Mouse (Mus musculus) midbrain, embryonic 15.5 days (tissue): ENCODE results near the gene Fbxo46. TPM values are rescaled to one million over a fixed set of nuclear protein-coding genes. Genes with fewer than 3 reads are reported as not detected.

ENCODE experiments used
- ATAC-seq: fragments of 200-750 bp; cut with Nextera tagmentation; replicated peaks from 2 replicates; pipeline ENCODE4 v1.8.0; 2017; ENCODE audit warnings: moderate TSS enrichment
- H3K27ac ChIP-seq: fragments of 300-500 bp; sonication (generic); 2 replicates; pipeline ENCODE4 v1.5.1; 2015; ENCODE audit warnings: mild to moderate bottlenecking, inconsistent platforms
- H3K27me3 ChIP-seq: fragments of 300-500 bp; sonication (generic); replicated peaks from 2 replicates; pipeline ENCODE4 v1.6.1; 2015; ENCODE audit warnings: inconsistent platforms
- H3K36me3 ChIP-seq: fragments of 300-500 bp; sonication (generic); replicated peaks from 2 replicates; pipeline ENCODE4 v1.6.1; 2015; ENCODE audit warnings: inconsistent platforms
- H3K4me1 ChIP-seq: fragments of 300-500 bp; sonication (generic); 2 replicates; pipeline ENCODE4 v1.6.1; 2015; ENCODE audit warnings: inconsistent platforms
- H3K4me2 ChIP-seq: fragments of 300-500 bp; sonication (generic); 2 replicates; pipeline ENCODE4 v1.6.1; 2015; ENCODE audit warnings: inconsistent platforms, mild to moderate bottlenecking, moderate library complexity
- H3K4me3 ChIP-seq: fragments of 300-500 bp; sonication (generic); 2 replicates; pipeline ENCODE4 v1.5.1; 2015; ENCODE audit warnings: mild to moderate bottlenecking, inconsistent platforms
- H3K9ac ChIP-seq: fragments of 300-500 bp; sonication (generic); 2 replicates; pipeline ENCODE4 v1.6.1; 2015; ENCODE audit warnings: mild to moderate bottlenecking, inconsistent platforms
- H3K9me3 ChIP-seq: fragments of 300-500 bp; sonication (generic); 2 replicates; pipeline ENCODE4 v1.6.1; 2016; ENCODE audit warnings: inconsistent platforms
- WGBS: fragments of 180-500 bp; shearing (Covaris S2); methylation state at CpG from one replicate; pipeline ENCODE4 v1.1.7; 2015; ENCODE audit warnings: mixed read lengths; 5-methylcytosine and 5-hydroxymethylcytosine counted together
- polyA plus RNA-seq: library from polyadenylated mRNA; unstranded; fragments of >200 nt; fragmentation: Nextera tagmentation; extraction: Ambion mirVana; gene quantifications from 2 replicates; pipeline ENCODE4 v1.2.1, GENCODE M21; 2015

Gene Fbxo46
- polyA plus RNA-seq, 1 experiment from 2014 or later: 21.4 TPM

DNA sequence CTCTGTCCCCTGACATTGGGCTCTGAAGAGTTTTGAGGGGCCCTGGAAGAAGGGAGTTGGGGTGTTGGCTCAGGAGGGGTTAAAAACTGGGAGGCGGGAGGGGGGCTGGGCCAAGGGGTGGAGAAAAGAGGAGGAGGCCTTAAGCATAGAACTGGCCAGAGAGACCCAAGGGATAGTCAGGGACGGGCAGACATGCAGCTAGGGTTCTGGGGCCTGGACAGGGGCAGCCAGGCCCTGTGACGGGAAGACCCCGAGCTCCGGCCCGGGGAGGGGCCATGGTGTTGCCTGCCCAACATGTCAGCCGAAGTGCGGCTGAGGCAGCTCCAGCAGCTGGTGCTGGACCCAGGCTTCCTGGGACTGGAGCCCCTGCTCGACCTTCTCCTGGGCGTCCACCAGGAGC, 36.0 kb upstream of the Fbxo46 start, which contains the start of gene Dmpk:
Gene Dmpk, plus strand, starts transcription at position 149 of the 400 bp plus-strand sequence.
- H3K27me3 ChIP-seq: peaks cover 3% of the 10 kb centered on the region; the same call in 1 of the 2 replicates
- H3K36me3 ChIP-seq: peaks cover 39% of the 10 kb centered on the region
- no peak within 1 kb of the TSS for H3K4me3 ChIP-seq
- 0 out of 2 replicates have a peak, but pooled peaks have one; percentile 13 for ATAC-seq
- peaks cover 19% of the 10 kb centered on the region; the same call in 1 of the 2 replicates for H3K4me1 ChIP-seq
- no peak within 1 kb of the TSS for H3K27ac ChIP-seq
- 50% methylated on average over 10 of the region's 10 CpGs for WGBS
- no peaks in the 10 kb centered on the region for H3K9me3 ChIP-seq
- no peak within 1 kb of the TSS for H3K9ac ChIP-seq
- H3K4me2 ChIP-seq: no peak within 1 kb of the TSS

- H3K27ac ChIP-seq: no peak overlapping the region
- H3K36me3 ChIP-seq: peaks cover 33% of the 10 kb centered on the region
- no peaks in the 10 kb centered on the region for H3K9me3 ChIP-seq
- H3K9ac ChIP-seq: no peak overlapping the region
- H3K27me3 ChIP-seq: peaks cover 3% of the 10 kb centered on the region; the same call in 1 of the 2 replicates
- no peak overlapping the region for H3K4me2 ChIP-seq
- H3K4me3 ChIP-seq: no peak overlapping the region
- peaks cover 19% of the 10 kb centered on the region; the same call in 1 of the 2 replicates for H3K4me1 ChIP-seq
- no peak for ATAC-seq
- 82% methylated on average over 6 of the region's 6 CpGs for WGBS
Measured at GRCm38 (mm10) chr7:19084277-19084771, 35.3 kb upstream of the Fbxo46 start.

DNA sequence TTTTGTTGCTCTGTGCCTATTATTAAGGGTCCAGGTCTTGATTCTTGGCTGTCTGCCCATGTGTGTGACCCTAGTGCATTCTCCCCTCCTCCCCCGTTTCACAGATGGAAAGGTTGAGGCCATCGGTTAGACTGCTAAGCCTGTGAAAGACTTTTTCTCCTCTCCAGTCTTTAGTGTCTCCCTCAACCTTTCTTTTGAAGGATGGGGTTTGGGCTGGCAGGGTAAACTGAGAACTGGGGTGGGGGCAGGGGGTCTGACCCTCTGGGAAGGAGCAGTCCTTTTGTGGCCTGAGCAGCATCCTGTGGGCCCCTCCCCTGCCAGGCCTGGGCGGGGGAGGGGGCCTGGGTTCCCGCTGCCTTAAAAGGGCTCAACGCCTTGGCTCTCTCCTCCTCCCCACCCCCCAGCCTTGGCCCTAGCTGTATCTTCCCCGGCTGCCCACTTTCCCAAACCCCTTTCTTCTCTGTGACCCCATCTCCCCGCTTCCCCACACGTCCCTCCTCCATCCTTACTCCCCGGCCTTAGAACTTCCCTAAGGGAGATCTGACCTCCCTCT, 34.7 kb upstream of the Fbxo46 start:
- Histone ChIP-seq H3K9me3 (no peaks in the 10 kb centered on the region), H3K4me3 (no peak overlapping the region), H3K27ac (no peak overlapping the region), H3K9ac (no peak overlapping the region), H3K4me1 (peaks cover 19% of the 10 kb centered on the region; the same call in 1 of the 2 replicates), H3K36me3 (peaks cover 31% of the 10 kb centered on the region), H3K4me2 (no peak overlapping the region), H3K27me3 (peaks cover 3% of the 10 kb centered on the region; the same call in 1 of the 2 replicates)
- ATAC-seq: no peak
- WGBS: 28% methylated on average over 9 of the region's 9 CpGs

GRCm38 (mm10) chr7:19085495-19085894, 34.2 kb upstream of the Fbxo46 start:
- no peaks in the 10 kb centered on the region for H3K9me3 ChIP-seq
- peaks cover 19% of the 10 kb centered on the region; the same call in 1 of the 2 replicates for H3K4me1 ChIP-seq
- no peak overlapping the region for H3K9ac ChIP-seq
- WGBS: 14% methylated on average over 6 of the region's 6 CpGs
- no peak overlapping the region for H3K27ac ChIP-seq
- no peak overlapping the region for H3K4me3 ChIP-seq
- no peak for ATAC-seq
- peaks cover 3% of the 10 kb centered on the region; the same call in 1 of the 2 replicates for H3K27me3 ChIP-seq
- peaks cover 28% of the 10 kb centered on the region for H3K36me3 ChIP-seq
- H3K4me2 ChIP-seq: no peak overlapping the region

- Histone ChIP-seq H3K9ac (no peak overlapping the region), H3K9me3 (no peaks in the 10 kb centered on the region), H3K27ac (no peak overlapping the region), H3K27me3 (peaks cover 8% of the 10 kb centered on the region; the same call in 1 of the 2 replicates), H3K4me3 (no peak overlapping the region), H3K36me3 (peaks cover 23% of the 10 kb centered on the region), H3K4me1 (peaks cover 19% of the 10 kb centered on the region; the same call in 1 of the 2 replicates), H3K4me2 (no peak overlapping the region)
- no peak for ATAC-seq
- 18% methylated on average over 14 of the region's 14 CpGs for WGBS
Measured at GRCm38 (mm10) chr7:19086042-19086441, 33.6 kb upstream of the Fbxo46 start.

GRCm38 (mm10) chr7:19086760-19087159, 32.9 kb upstream of the Fbxo46 start:
- no peak overlapping the region for H3K4me2 ChIP-seq
- H3K27me3 ChIP-seq: peaks cover 15% of the 10 kb centered on the region; the same call in 1 of the 2 replicates
- H3K36me3 ChIP-seq: peaks cover 20% of the 10 kb centered on the region
- ATAC-seq: no peak
- H3K9ac ChIP-seq: no peak overlapping the region
- no peak overlapping the region for H3K4me3 ChIP-seq
- no peak overlapping the region for H3K27ac ChIP-seq
- peaks cover 19% of the 10 kb centered on the region; the same call in 1 of the 2 replicates for H3K4me1 ChIP-seq
- no peaks in the 10 kb centered on the region for H3K9me3 ChIP-seq
- 62% methylated on average over 18 of the region's 18 CpGs for WGBS

GRCm38 (mm10) chr7:19088813-19089212, 30.8 kb upstream of the Fbxo46 start:
- peaks cover 7% of the 10 kb centered on the region for H3K36me3 ChIP-seq
- no peak for ATAC-seq
- no peak overlapping the region for H3K9ac ChIP-seq
- H3K27me3 ChIP-seq: peaks cover 20% of the 10 kb centered on the region; the same call in 1 of the 2 replicates
- 39% methylated on average over 10 of the region's 10 CpGs for WGBS
- H3K4me2 ChIP-seq: no peak overlapping the region
- H3K4me1 ChIP-seq: peaks cover 29% of the 10 kb centered on the region
- no peak overlapping the region for H3K27ac ChIP-seq
- H3K9me3 ChIP-seq: no peaks in the 10 kb centered on the region
- no peak overlapping the region for H3K4me3 ChIP-seq

DNA sequence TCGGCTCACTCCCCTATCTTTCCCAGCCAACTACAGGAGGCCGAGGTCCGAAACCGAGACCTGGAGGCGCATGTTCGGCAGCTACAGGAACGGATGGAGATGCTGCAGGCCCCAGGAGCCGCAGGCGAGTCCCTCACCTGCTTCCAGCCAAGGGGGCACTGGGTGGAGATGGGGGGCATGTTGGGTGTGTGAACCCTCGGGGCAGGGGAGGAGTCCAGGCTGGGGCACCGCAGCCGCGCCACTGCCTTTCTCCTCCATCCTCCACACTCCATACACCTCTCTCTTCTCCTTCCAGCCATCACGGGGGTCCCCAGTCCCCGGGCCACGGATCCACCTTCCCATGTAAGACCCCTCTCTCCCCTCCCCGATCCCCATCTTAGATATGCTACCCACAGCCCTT, 27.7 kb upstream of the Fbxo46 start:
- no peaks in the 10 kb centered on the region for H3K9me3 ChIP-seq
- H3K4me3 ChIP-seq: no peak overlapping the region
- ATAC-seq: no peak
- no peak overlapping the region for H3K9ac ChIP-seq
- no peak overlapping the region for H3K4me2 ChIP-seq
- H3K36me3 ChIP-seq: peaks cover 7% of the 10 kb centered on the region
- H3K4me1 ChIP-seq: peaks cover 46% of the 10 kb centered on the region
- H3K27me3 ChIP-seq: peaks cover 27% of the 10 kb centered on the region
- WGBS: 33% methylated on average over 16 of the region's 17 CpGs
- H3K27ac ChIP-seq: no peak overlapping the region

DNA sequence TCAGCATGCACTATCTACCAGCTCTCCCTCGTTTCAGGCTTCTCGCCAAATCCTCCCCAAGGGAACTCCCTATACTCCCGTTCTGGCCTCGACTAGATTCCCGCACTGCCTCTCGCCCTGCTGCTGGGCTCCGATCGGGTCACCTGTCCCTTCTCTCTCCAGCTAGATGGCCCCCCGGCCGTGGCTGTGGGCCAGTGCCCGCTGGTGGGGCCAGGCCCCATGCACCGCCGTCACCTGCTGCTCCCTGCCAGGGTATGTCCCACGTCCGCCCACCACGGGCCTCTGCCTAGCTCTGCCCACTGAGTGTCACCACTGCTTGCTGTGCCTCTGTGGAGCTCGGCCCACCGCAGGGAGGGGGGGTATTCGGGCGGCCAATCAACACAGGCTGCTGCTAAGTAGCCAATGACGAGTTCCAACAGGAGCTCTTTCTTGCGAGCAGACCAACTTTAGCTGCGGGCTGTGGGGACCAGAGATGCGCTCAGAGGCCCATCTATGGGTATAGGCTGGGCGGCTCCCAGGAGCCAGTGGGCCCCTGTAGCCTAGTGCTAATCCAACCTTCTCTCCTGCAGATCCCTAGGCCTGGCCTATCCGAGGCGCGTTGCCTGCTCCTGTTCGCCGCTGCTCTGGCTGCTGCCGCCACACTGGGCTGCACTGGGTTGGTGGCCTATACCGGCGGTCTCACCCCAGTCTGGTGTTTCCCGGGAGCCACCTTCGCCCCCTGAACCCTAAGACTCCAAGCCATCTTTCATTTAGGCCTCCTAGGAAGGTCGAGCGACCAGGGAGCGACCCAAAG, 27.1 kb upstream of the Fbxo46 start:
- Histone ChIP-seq H3K4me1 (peaks cover 46% of the 10 kb centered on the region), H3K36me3 (peaks cover 7% of the 10 kb centered on the region), H3K4me3 (0 out of 2 replicates have a peak overlapping the region, but pooled peaks have one; percentile 49), H3K27ac (0 out of 2 replicates have a peak overlapping the region, but pooled peaks have one; percentile 18), H3K4me2 (peak overlapping the region; percentile 96), H3K9me3 (no peaks in the 10 kb centered on the region), H3K27me3 (peaks cover 27% of the 10 kb centered on the region), H3K9ac (no peak overlapping the region)
- ATAC-seq: peak; percentile 45
- 7% methylated on average over 38 of the region's 38 CpGs for WGBS

DNA sequence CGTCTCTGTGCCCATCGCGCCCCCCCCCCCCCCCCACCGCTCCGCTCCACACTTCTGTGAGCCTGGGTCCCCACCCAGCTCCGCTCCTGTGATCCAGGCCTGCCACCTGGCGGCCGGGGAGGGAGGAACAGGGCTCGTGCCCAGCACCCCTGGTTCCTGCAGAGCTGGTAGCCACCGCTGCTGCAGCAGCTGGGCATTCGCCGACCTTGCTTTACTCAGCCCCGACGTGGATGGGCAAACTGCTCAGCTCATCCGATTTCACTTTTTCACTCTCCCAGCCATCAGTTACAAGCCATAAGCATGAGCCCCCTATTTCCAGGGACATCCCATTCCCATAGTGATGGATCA, 26.5 kb upstream of the Fbxo46 start:
- ATAC-seq: peak; percentile 13
- Histone ChIP-seq H3K4me1 (peaks cover 46% of the 10 kb centered on the region), H3K27ac (peak overlapping the region; percentile 51; the same call in 1 of the 2 replicates), H3K9ac (no peak overlapping the region), H3K4me3 (peak overlapping the region; percentile 49), H3K27me3 (peaks cover 27% of the 10 kb centered on the region), H3K9me3 (no peaks in the 10 kb centered on the region), H3K4me2 (peak overlapping the region; percentile 96), H3K36me3 (peaks cover 3% of the 10 kb centered on the region; the same call in 1 of the 2 replicates)
- WGBS: 5% methylated on average over 10 of the region's 15 CpGs

GRCm38 (mm10) chr7:19093537-19094385, 25.9 kb upstream of the Fbxo46 start:
- peak; percentile 79 for ATAC-seq
- H3K4me1 ChIP-seq: peaks cover 46% of the 10 kb centered on the region
- 1% methylated on average over 45 of the region's 45 CpGs for WGBS
- peak overlapping the region; percentile 49 for H3K4me3 ChIP-seq
- peak overlapping the region; percentile 46 for H3K9ac ChIP-seq
- peaks cover 3% of the 10 kb centered on the region; the same call in 1 of the 2 replicates for H3K36me3 ChIP-seq
- peaks cover 27% of the 10 kb centered on the region for H3K27me3 ChIP-seq
- H3K4me2 ChIP-seq: peak overlapping the region; percentile 96
- peak overlapping the region; percentile 66 for H3K27ac ChIP-seq
- H3K9me3 ChIP-seq: no peaks in the 10 kb centered on the region
